Mouse (Mus musculus) adrenal gland, postnatal 4 days (tissue): ENCODE measurements at regions not wholly inside any gene's neighbourhood (a gene's known extent, or its start where the extent isn't known, plus 50 kb on each side); places are given as distances from the start of the nearest gene placed in this dataset.

Source experiments
- DNase-seq, 2 experiments: peaks; one replicate each; pipeline ENCODE4 v3.0.0; 2021 to 2022; ENCODE audit warnings: low spot score in 2 of 2, mixed read lengths in 2 of 2

GRCm38 (mm10) chr6:141134176-141134575 is 114.9 kb upstream of the Pde3a start:
- DNase-seq: no peak

- DNase-seq: no peak
Observed at GRCm38 (mm10) chr6:141136664-141137375, 112.2 kb upstream of the Pde3a start.

GRCm38 (mm10) chr6:141141016-141141415 is 108.1 kb upstream of the Pde3a start:
- no peak for DNase-seq

GRCm38 (mm10) chr6:141148417-141149169 is 100.5 kb upstream of the Pde3a start:
- DNase-seq: no peak

GRCm38 (mm10) chr6:141149170-141149917 is 99.7 kb upstream of the Pde3a start:
- no peak for DNase-seq

GRCm38 (mm10) chr6:141159326-141159725 is 89.7 kb upstream of the Pde3a start:
- no peak for DNase-seq

GRCm38 (mm10) chr6:141161626-141162233 is 87.3 kb upstream of the Pde3a start:
- no peak for DNase-seq

- DNase-seq: no peak
Observed at GRCm38 (mm10) chr6:141167270-141167669, 81.8 kb upstream of the Pde3a start.

GRCm38 (mm10) chr6:141168356-141168755 is 80.7 kb upstream of the Pde3a start:
- no peak for DNase-seq

- DNase-seq: no peak
Observed at GRCm38 (mm10) chr6:141183782-141184181, 65.3 kb upstream of the Pde3a start.

- no peak for DNase-seq
Observed at GRCm38 (mm10) chr6:141188036-141188435, 61.0 kb upstream of the Pde3a start.

- no peak for DNase-seq
Observed at GRCm38 (mm10) chr6:141189093-141189492, 60.0 kb upstream of the Pde3a start.

- no peak for DNase-seq
Observed at GRCm38 (mm10) chr6:141189701-141190100, 59.4 kb upstream of the Pde3a start.

- no peak for DNase-seq
Observed at GRCm38 (mm10) chr6:141190383-141190782, 58.7 kb upstream of the Pde3a start.

GRCm38 (mm10) chr6:141197501-141197900 is 51.6 kb upstream of the Pde3a start:
- DNase-seq: no peak
